Mouse (Mus musculus) megakaryocyte-erythroid progenitor cell, adult 5-6 weeks (primary cell): ENCODE measurements around the gene Tbx3. TPM values are rescaled to one million over a fixed set of nuclear protein-coding genes. Genes with fewer than 3 reads are reported as not detected.

Source experiments
- ATAC-seq: replicated peaks from 2 replicates; pipeline ENCODE4 v1.8.0; 2016; ENCODE audit warnings: mild to moderate bottlenecking, inconsistent platforms; ENCODE audit not compliant: severe bottlenecking, poor library complexity, low FRiP score, low TSS enrichment
- total RNA-seq, 2 experiments: library from RNA; stranded (forward) in 1 of 2; stranded (reverse) in 1 of 2; fragments of 200-1000, 215-1000 nt in 1 of 2; fragments of >200 nt in 1 of 2; fragmentation: Nextera tagmentation in 1 of 2; gene quantifications; 2 replicates each; pipeline ENCODE4 v1.2.3; 2014 to 2017

Gene Tbx3
- total RNA-seq, 2 experiments from 2014 or later, result not detected

GRCm38 (mm10) chr5:119688914-119689420 lies 18.5 kb downstream of the Tbx3 start:
- no peak for ATAC-seq

GRCm38 (mm10) chr5:119689501-119689900 lies 19.0 kb downstream of the Tbx3 start:
- ATAC-seq, result no peak

GRCm38 (mm10) chr5:119691075-119691474 lies 20.6 kb downstream of the Tbx3 start:
- ATAC-seq, result peak; percentile 59; the same call in 1 of the 2 replicates

- ATAC-seq, result no peak
Observed at GRCm38 (mm10) chr5:119692425-119692824, 22.0 kb downstream of the Tbx3 start.

DNA sequence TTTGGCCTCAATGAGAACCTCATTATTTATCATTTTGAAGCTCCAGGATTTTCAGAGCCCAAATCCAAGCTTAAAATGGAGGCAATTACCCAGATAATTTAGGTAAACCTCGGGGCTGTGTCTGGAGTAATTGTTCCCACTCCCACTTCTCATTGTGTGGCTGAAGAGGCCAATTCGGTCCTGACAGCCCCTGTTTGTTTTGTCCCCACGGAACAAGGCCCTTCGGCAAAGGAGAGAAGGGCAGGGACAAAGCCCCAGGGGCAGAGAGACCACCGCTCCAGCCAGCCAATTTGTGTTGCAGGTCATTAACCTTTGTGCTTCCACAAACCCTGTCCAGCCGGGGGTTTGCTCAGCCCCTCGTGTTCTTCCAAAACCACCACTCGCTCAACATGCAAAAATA lies 24.4 kb downstream of the Tbx3 start:
- no peak for ATAC-seq

DNA sequence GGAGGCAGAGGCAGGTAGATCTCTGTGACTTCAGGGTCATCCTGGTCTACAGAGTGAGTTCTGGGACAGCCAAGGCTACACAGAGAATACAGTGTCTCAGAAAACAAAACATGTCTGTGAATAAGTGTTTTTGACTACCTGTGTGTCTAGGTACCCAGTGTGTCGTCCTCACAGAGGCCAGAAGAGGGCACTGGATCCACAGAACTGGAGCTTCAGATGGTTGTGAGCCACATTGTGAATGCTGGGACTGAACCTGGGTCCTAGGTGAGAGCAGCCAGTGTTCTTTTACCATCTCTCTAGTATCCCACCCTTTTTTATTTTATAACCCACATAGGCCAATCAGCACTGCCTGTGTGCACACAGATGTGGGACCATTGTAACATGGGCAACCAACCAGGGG lies 32.6 kb downstream of the Tbx3 start:
- ATAC-seq, result no peak

DNA sequence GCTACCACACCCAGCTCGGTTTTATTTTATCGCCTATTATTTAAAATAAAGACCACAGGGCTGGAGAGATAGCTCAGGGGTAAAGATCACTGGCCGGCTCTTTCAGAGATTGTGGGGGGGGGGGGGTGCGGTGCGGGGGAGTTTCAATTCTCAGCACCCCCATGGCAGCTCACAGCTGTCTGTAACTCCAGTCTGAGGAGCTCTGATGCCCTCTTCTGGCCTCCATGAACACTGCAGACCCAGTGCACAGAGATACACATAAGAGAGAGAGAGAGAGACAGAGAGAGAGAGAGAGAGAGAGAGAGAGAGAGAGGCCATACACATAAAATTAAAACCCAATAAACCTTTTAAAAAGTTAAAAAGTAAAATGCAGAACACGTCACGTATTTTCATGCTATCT lies 34.4 kb downstream of the Tbx3 start:
- no peak for ATAC-seq

DNA sequence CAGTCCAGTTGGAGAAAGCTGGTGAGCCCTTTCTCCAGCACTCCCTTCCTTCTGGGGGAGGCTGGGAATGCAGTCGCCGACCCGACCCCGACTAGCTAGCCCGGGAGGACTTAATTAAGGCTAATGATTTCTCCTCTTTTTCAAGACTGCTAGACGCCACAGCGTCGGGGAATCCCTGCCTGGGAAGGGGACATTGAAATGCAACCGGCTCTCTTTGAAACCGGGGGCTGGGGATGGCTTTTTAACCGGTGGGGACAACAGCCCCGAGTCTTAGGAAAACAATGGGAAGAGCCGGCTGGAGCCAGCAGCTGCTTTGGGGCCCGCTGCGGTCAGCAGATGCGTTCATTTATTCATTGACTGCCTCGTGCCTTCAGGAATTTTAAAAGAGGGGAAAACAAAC lies 36.0 kb downstream of the Tbx3 start:
- no peak for ATAC-seq

- no peak for ATAC-seq
Observed at GRCm38 (mm10) chr5:119708850-119709585, 38.5 kb downstream of the Tbx3 start.

DNA sequence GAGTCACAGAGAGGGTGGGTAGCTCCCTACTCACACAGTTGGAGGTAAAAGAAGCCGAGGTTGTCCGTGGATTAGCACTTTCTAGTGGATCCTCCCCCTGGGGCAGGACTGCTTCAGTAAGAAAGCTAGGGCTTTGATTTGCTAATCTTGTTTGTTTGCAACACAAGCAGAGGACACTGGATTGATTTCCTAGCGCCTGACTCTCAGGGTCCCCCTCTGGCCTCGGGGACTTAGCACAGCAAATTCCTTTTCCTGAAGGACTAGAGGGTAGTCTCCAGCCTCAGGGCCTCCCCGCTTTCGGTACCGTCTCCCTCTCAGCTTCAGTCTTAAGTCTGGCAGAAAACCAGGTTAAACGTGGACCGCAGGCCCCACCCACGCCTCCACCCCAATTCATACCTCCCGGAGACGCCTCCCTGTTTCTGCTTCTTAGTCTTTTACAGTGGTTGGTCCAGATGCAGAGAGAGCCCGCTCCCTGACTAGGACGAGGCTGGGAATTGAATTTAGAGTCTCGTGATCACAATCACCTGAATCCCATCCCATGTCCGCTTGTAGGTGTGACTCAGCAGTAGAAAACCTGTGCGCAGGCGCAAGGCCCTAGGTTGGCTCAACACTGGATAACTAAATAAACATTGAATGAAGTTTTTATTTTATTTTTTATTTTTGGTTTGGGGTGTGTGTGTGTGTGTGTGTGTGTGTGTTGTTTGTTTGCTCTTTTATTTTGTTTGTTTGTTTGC lies 39.5 kb downstream of the Tbx3 start:
- no peak for ATAC-seq

GRCm38 (mm10) chr5:119710756-119711155 lies 40.3 kb downstream of the Tbx3 start:
- ATAC-seq, result no peak

- ATAC-seq, result no peak
Observed at GRCm38 (mm10) chr5:119711626-119712025, 41.2 kb downstream of the Tbx3 start.

DNA sequence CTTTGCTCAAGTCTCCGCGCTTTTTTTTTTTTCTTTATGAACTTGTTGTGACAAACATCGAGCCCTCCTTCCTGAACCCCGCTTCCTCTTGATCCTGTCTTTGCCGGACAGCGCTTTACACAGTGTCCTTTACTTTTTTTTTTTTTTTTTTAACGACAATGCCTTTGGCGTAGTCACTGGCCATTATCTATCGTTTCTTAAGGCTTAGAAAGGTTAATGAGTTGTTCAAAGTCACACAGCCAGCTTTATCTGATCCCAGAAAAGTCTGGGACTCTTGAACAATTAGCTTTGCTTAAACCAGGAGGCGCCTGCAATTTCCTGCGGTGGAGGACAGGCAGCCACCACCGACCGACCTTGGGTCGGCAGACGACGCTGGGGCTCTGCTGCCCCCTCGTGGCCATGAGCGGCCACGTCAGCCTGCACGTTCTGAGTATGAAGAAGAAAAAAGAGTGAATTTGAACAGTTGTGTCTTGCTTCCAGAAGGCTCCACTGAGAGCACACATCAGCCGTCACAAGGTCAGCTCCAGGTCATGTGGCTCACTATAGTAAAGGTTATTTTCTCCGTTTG lies 42.3 kb downstream of the Tbx3 start:
- ATAC-seq, result peak; percentile 79

DNA sequence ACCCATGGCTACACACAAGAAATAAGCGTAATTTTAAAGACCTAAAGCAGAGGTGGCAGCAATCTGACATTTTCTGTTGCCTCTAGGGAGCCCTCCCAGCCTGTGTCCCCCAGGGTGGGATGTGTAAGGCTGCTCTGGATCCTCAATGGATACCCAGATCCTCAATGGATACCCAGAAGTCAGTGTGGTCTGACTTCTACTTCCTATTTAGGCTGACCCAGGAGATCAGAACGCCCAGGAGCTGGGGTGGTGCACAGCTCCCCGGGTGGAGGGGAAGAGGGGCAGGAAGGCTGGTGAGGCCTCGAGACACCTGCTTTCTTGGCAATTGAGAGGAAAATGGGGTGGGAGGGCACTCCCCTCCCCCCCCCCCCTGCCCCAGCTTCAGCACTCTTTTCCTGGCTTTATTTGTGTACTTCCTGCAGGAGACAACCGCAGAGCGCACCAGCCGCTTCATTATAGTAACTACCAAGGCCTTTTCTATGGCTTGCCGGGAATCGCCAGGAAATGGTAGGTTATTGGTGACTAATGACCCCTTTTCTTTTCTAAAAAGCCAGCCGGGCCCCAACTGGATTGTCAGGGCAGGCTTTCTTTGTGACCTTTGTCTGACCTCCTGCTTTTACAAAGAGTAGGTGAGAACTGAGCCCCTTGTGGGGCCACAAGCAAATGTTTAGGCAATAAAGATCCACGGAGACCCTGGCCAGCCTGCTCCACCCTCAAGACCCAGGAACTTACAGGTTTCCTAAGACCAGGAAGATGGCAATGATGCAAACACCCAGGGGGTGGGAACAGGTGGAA lies 50.2 kb downstream of the Tbx3 start:
- ATAC-seq, result no peak

- ATAC-seq, result no peak
Observed at GRCm38 (mm10) chr5:119732978-119733377, 62.5 kb downstream of the Tbx3 start.

Other genes with a start within 250 kb of the Tbx3 start
- not detected in 2 replicates for gene Tbx5, start 162.0 kb downstream of the Tbx3 start, total RNA-seq (2014; fragmentation: Nextera tagmentation)
- not detected in 2 replicates for gene Tbx5, start 162.0 kb downstream of the Tbx3 start, total RNA-seq (2017)